Mouse (Mus musculus): Measurements from ENCODE around the gene Slc32a1. TPM values are rescaled to one million over a fixed set of nuclear protein-coding genes. Genes with fewer than 3 reads are reported as not detected.

Gene Slc32a1
- polyA plus RNA-seq (2014; fragmentation: Nextera tagmentation; extraction: Ambion mirVana) = 0.07 TPM in 1 of 2 replicates, not detected in the other

DNA sequence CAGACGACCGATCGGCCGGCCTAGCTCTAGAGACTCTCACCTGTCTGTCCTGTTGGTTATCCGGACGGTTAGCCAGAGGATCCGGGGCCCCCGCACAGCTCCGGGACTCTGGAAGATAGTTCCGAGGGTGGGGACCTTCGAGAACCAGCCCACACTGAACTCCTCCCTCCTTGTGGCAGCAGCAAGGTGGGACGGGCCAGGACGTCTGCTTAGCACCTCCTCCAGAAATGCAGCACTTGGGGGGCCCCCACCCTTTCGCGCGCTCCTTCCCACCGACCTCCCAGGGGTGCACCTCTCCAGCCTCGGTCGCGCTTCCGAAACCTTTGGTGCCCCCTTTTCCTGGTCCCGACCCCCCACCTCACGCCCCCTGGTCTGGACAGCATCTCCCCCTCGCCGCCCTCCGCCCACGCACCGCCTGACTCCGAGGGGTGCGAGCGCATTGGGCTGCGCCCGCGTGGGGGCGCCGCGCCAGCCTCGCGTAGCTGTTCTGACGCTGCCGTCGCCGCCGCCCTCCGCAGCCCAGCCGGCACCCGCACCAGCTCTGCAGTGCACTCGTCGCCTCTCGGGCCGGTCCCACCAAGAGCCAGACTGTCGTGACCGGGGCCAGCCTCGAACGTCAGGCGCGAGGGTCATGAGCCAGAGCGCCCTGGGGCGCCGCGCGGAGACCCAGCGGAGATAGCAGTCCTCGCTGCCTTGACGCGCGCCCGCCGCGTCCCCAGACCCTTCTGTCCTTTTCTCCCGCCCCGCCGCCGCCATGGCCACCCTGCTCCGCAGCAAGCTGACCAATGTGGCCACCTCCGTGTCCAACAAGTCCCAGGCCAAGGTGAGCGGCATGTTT lies at the start of gene Slc32a1:
Slc32a1 (plus strand) TSS at position 280 of the 838 bp plus-strand sequence.
- DNase-seq (ENCODE audit: low spot score) (no peak), ATAC-seq (ENCODE audit: low read depth) (peak; percentile 41)
- Histone ChIP-seq H3K27me3 (replicated peaks; ENCODE audit: control insufficient read depth, insufficient read depth, low read length) (peaks cover 100% of the 10 kb centered on the region), H3K36me3 (ENCODE audit: control insufficient read depth, insufficient read depth, low read length) (no peaks in the 10 kb centered on the region), H3K4me3 (ENCODE audit: low read depth, low read length) (peak within 1 kb of the TSS; percentile 29), H3K9me3 (ENCODE audit: control insufficient read depth, low read length) (no peaks in the 10 kb centered on the region), H3K27ac (replicated peaks; ENCODE audit: low read depth, low read length) (no peak within 1 kb of the TSS), H3K4me1 (ENCODE audit: control insufficient read depth, insufficient read depth, low read length) (peaks cover 6% of the 10 kb centered on the region; the same call in 1 of the 2 replicates), H3K9ac (ENCODE audit: low read depth, low read length) (no peak within 1 kb of the TSS), H3K4me2 (ENCODE audit: low read depth, low read length) (peak within 1 kb of the TSS; percentile 43)
- 2% methylated on average over 35 of the region's 77 CpGs for WGBS

DNA sequence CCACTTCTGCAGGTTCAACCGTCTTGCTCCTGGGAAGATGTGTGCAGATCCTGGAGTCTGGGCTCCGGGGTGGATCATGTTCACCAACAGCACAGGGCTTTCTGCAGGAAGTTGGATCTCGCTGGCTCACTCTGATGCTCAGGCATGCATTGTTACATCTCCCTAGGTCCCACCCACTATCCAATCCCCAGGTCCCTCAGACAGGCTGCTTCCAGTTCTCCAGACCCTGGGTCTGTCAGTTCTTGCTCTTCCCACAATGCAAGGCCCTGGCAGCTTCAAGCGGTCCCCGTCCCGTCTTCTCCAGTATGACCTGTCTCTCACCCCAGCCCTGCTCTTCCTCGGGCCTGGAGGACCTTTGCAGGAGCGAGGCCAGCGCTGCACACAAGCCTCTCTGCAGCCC lies 49.8 kb upstream of the Slc32a1 start:
- ATAC-seq (ENCODE audit: low read depth) = peak; percentile 30; the same call in 1 of the 2 replicates
- no peak overlapping the region for H3K4me2 ChIP-seq (ENCODE audit: low read depth, low read length)
- H3K9ac ChIP-seq (ENCODE audit: low read depth, low read length) = no peak overlapping the region
- WGBS = 16% methylated on average over 9 of the region's 9 CpGs
- no peak overlapping the region for H3K4me3 ChIP-seq (ENCODE audit: low read depth, low read length)
- no peaks in the 10 kb centered on the region for H3K36me3 ChIP-seq (ENCODE audit: control insufficient read depth, insufficient read depth, low read length)
- H3K27me3 ChIP-seq (replicated peaks; ENCODE audit: control insufficient read depth, insufficient read depth, low read length) = peaks cover under 1% of the 10 kb centered on the region
- H3K9me3 ChIP-seq (ENCODE audit: control insufficient read depth, low read length) = no peaks in the 10 kb centered on the region
- DNase-seq (ENCODE audit: low spot score) = no peak
- H3K27ac ChIP-seq (replicated peaks; ENCODE audit: low read depth, low read length) = no peak overlapping the region
- no peaks in the 10 kb centered on the region for H3K4me1 ChIP-seq (ENCODE audit: control insufficient read depth, insufficient read depth, low read length)

DNA sequence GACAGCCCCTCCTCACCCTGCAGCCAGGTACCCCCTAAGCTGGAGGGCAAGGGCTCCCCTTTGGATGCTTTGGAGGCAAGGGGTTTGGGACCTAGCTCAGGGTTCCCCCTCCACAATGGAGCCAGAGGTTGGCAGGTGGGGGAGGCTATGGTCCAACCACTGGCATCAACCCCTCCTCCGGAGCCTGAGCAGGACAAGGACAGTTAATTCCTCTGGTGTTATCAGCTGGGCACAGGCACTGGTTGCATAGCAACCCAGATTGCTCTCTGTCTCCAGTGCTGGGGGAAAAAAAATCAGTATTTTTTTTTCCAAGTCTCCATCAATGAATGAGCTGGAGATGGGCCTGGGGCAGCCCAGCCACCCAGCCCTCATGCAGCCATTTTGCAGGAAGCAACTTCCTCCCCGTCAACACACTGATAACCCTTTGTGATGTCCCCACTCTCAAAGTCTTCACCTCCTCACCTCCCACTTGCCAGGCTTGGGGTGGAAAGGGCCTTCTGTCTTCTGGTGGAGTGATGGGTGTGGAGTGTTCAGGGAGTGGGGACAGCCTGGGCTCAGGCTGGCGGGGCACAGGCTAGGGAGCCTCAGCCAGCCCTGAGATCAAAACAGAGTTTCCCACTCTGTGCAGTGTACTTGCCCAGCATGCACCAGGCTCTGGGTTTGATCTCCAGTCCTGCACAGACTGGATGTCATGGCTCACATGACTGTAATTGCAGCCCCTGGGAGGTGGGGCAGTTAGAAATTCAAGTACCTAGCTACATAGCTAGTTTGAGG lies 49.0 kb upstream of the Slc32a1 start:
- no peak overlapping the region for H3K27ac ChIP-seq (replicated peaks; ENCODE audit: low read depth, low read length)
- H3K4me2 ChIP-seq (ENCODE audit: low read depth, low read length) = no peak overlapping the region
- no peak overlapping the region for H3K9ac ChIP-seq (ENCODE audit: low read depth, low read length)
- 39% methylated on average over 3 of the region's 3 CpGs for WGBS
- no peak overlapping the region for H3K4me3 ChIP-seq (ENCODE audit: low read depth, low read length)
- H3K9me3 ChIP-seq (ENCODE audit: control insufficient read depth, low read length) = no peaks in the 10 kb centered on the region
- H3K36me3 ChIP-seq (ENCODE audit: control insufficient read depth, insufficient read depth, low read length) = no peaks in the 10 kb centered on the region
- H3K27me3 ChIP-seq (replicated peaks; ENCODE audit: control insufficient read depth, insufficient read depth, low read length) = no peaks in the 10 kb centered on the region
- no peaks in the 10 kb centered on the region for H3K4me1 ChIP-seq (ENCODE audit: control insufficient read depth, insufficient read depth, low read length)
- DNase-seq (ENCODE audit: low spot score) (no peak), ATAC-seq (ENCODE audit: low read depth) (no peak)

DNA sequence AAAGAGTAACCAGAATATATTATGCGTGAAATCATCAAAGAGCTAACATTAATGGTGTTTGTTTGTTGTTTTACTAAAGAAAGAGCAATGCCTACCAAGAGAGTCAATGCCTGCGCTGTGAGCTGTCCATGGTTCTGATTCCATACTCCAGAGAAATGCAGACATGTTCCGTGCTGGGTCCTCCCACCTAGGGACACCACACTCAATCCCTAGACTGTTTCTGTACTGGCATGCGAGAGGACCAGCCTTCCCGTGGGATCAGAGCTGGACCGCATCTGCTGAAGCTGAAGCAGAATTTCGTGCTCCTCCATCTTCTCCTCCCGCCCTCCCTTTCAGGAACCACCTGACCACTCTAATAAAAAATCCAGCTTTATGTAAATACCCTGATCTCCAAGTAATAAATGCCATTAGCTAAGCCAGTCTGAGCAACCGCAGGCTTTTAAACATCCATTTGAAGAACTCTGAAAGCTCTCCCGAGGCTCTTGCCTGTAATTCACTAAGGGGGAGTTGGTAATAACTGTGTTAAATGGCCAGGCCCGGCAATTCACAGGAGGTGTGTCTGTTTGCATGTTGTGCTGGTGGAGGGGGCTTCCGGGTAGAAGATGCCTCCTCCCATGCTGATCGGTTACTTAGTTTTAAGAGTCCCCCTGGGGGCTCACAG lies 40.0 kb upstream of the Slc32a1 start:
- no peaks in the 10 kb centered on the region for H3K9me3 ChIP-seq (ENCODE audit: control insufficient read depth, low read length)
- H3K9ac ChIP-seq (ENCODE audit: low read depth, low read length) = no peak overlapping the region
- H3K4me3 ChIP-seq (ENCODE audit: low read depth, low read length) = no peak overlapping the region
- DNase-seq (ENCODE audit: low spot score) = peak; percentile 88
- 0 out of 2 replicates have a peak, but pooled peaks have one; percentile 47 for ATAC-seq (ENCODE audit: low read depth)
- 26% methylated on average over 13 of the region's 13 CpGs for WGBS
- H3K27ac ChIP-seq (replicated peaks; ENCODE audit: low read depth, low read length) = no peak overlapping the region
- H3K36me3 ChIP-seq (ENCODE audit: control insufficient read depth, insufficient read depth, low read length) = no peaks in the 10 kb centered on the region
- no peaks in the 10 kb centered on the region; the same call in 1 of the 2 replicates for H3K27me3 ChIP-seq (replicated peaks; ENCODE audit: control insufficient read depth, insufficient read depth, low read length)
- H3K4me1 ChIP-seq (ENCODE audit: control insufficient read depth, insufficient read depth, low read length) = no peaks in the 10 kb centered on the region
- H3K4me2 ChIP-seq (ENCODE audit: low read depth, low read length) = no peak overlapping the region

DNA sequence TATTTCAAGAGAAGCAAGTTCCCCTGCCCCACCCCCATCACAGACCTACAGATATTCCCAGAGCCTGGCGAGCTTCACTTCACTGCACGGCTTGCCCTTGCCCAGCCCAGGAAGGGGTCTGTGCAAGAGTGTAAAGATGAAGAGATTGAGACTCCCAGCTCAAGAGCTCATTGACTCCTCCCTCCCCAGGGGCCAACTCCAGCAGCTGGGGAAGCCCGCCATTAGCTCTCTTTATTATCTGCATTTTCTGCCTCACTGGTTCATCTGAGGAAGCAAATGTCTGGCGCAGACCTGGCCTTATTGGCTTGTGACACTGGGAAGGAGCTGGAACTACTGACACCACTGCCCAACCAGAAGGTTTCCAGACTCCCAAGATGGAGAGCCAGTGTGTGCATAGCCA lies 30.6 kb upstream of the Slc32a1 start:
- Histone ChIP-seq H3K4me3 (ENCODE audit: low read depth, low read length) (no peak overlapping the region), H3K4me2 (ENCODE audit: low read depth, low read length) (no peak overlapping the region)
- peak; percentile 42 for DNase-seq (ENCODE audit: low spot score)

DNA sequence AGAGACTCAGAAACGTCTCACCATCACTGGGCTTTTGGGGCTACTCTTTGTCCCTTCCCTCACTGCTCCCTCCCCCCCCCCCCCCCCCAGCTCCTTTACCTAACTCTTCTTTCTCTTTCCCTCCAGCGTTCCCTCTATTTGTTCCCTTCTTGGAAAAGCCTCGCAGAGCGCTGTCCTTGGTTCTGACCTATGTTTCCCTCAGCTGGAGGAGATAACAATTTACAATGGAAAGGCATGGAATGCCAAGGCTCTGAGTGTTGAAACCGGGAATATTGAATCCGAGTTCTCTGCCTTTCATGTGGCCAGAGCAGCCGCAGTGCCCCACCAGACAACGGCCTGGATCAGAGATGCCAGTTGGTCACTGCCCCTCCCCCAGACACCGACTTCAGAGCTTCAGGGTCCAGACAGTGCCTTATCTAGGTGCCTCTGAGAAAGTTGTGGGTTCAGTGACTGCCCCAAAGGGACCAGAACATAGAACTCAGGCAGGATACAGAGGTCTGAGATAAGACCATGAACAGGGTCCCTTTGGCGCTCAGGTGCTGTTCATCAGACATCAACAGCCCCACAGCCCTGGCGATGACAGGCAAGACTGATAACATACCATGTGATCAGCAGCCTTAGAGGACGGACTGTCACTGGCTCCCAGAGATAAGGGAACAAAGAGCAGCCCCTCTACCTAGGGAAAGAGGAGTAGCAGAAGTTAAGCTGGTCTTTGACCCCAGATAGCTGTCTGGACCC lies 25.8 kb upstream of the Slc32a1 start:
- H3K4me2 ChIP-seq (ENCODE audit: low read depth, low read length) = no peak overlapping the region
- no peak overlapping the region for H3K27ac ChIP-seq (replicated peaks; ENCODE audit: low read depth, low read length)
- ATAC-seq (ENCODE audit: low read depth) = no peak

More for the DNA sequence above, 30.6 kb upstream of the Slc32a1 start:
- no peak overlapping the region for H3K27ac ChIP-seq (replicated peaks; ENCODE audit: low read depth, low read length)
- no peaks in the 10 kb centered on the region for H3K36me3 ChIP-seq (ENCODE audit: control insufficient read depth, insufficient read depth, low read length)
- H3K27me3 ChIP-seq (replicated peaks; ENCODE audit: control insufficient read depth, insufficient read depth, low read length) = no peaks in the 10 kb centered on the region
- ATAC-seq (ENCODE audit: low read depth) = no peak
- 72% methylated on average over 4 of the region's 4 CpGs for WGBS
- H3K9me3 ChIP-seq (ENCODE audit: control insufficient read depth, low read length) = no peaks in the 10 kb centered on the region
- H3K9ac ChIP-seq (ENCODE audit: low read depth, low read length) = no peak overlapping the region
- H3K4me1 ChIP-seq (ENCODE audit: control insufficient read depth, insufficient read depth, low read length) = no peaks in the 10 kb centered on the region

DNA sequence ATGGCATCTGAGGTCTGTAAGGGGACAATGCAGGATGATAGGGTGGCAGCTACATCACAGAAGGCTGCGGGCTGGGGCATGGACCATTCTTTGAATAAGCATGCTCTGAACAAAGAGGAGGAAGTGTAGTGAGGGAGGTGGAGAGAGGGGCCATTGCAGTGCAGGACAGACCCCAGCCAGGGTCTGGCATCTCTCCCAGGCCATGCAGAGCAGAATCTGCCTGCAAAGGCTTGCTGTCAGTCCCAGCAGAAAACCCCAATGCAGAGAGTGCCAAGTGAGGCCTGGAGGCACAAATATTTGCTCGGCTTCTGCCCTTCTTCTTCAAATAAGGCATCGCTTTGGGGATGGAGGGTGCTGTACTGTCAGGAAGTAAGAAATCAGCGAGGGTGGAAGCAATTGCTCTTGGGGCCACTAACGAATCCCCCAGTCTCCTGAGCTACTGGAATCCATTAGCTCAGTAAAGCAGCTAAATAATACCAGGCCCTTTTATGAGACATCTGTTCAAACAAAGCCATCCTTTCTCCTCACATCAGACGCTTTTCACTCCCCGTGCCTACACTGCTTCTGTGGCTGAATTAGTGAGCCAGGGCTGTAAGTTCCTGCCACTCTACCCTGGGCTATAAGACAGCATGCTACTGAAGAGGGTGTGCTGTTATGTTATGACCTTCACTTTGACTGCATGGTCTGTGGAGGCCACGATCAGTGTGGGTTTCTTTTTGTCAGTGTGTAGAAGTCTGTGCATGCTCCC lies 21.9 kb upstream of the Slc32a1 start:
- DNase-seq (ENCODE audit: low spot score) (no peak), ATAC-seq (ENCODE audit: low read depth) (no peak)
- Histone ChIP-seq H3K27me3 (replicated peaks; ENCODE audit: control insufficient read depth, insufficient read depth, low read length) (no peaks in the 10 kb centered on the region), H3K36me3 (ENCODE audit: control insufficient read depth, insufficient read depth, low read length) (no peaks in the 10 kb centered on the region), H3K4me3 (ENCODE audit: low read depth, low read length) (no peak overlapping the region), H3K27ac (replicated peaks; ENCODE audit: low read depth, low read length) (no peak overlapping the region), H3K9me3 (ENCODE audit: control insufficient read depth, low read length) (no peaks in the 10 kb centered on the region), H3K9ac (ENCODE audit: low read depth, low read length) (no peak overlapping the region), H3K4me2 (ENCODE audit: low read depth, low read length) (no peak overlapping the region), H3K4me1 (ENCODE audit: control insufficient read depth, insufficient read depth, low read length) (no peaks in the 10 kb centered on the region)
- 29% methylated on average over 8 of the region's 8 CpGs for WGBS

More for the DNA sequence above, 25.8 kb upstream of the Slc32a1 start:
- WGBS = 9% methylated on average over 12 of the region's 12 CpGs
- Histone ChIP-seq H3K4me3 (ENCODE audit: low read depth, low read length) (no peak overlapping the region), H3K4me1 (ENCODE audit: control insufficient read depth, insufficient read depth, low read length) (no peaks in the 10 kb centered on the region), H3K9me3 (ENCODE audit: control insufficient read depth, low read length) (no peaks in the 10 kb centered on the region), H3K9ac (ENCODE audit: low read depth, low read length) (no peak overlapping the region), H3K36me3 (ENCODE audit: control insufficient read depth, insufficient read depth, low read length) (no peaks in the 10 kb centered on the region), H3K27me3 (replicated peaks; ENCODE audit: control insufficient read depth, insufficient read depth, low read length) (no peaks in the 10 kb centered on the region)
- peak; percentile 86 for DNase-seq (ENCODE audit: low spot score)
